In the genomic region with DNA sequence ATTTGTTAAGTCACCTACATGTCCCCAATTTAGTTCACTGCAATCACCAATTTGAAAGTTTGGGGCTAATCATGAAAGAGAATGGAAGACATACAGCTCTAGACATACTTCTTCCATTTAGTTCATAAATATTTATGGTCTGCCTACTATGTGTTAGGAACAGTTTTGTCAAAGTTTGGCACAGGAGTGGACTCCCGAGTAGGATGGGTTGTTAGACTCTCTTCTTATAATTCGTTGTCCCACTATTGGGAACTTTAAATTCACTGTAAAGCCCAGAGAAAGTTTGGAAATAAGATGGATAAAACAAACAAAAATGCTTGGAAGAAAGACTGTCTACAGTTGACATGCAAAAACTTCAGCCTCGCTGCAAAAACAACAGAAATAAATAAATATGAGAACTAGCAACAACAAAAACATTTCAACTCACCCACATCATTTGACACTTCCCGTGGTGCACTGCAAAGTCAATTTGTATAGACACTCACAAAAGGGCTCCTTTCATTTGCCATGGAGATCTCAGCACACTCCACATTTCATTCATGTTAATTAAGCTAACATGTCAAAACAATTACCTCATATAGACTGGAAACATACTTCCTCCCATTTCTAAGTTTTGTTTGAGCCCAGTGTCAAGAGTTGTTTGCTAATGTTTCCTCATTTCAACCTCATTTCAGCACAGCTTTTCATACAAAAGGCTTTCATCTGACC, we compare ENCODE assay signal across 27 mouse cellular contexts.
DNase-seq lines count a peak whose midpoint lies in the region; ATAC-seq and TF ChIP-seq lines count a peak whose summit lies in the region.
"Had no signal": no experiment of that assay in that cellular context is flagged by ENCODE, and none has a peak within 500 bp of the region (broad histone marks: within the 10 kb centered on the region; RNA-seq: fewer than 3 reads in every experiment).

No protein-coding gene starts in this region.

- H3K27ac ChIP-seq in forebrain, embryonic 16.5 days (ENCODE audit: low read length), result no peak overlapping the region
- no peak overlapping the region for H3K27ac ChIP-seq in forebrain, embryonic 11.5 days (ENCODE audit: low read depth, low read length)
- H3K27ac ChIP-seq in lung, embryonic 16.5 days (ENCODE audit: low read length), result no peak overlapping the region
- H3K27ac ChIP-seq in heart, adult 2 months, result no peak overlapping the region
- H3K27ac ChIP-seq: embryonic facial prominence, embryonic 12.5 days; embryonic facial prominence, embryonic 15.5 days; forebrain, embryonic 15.5 days; heart, embryonic 10.5 days; heart, embryonic 13.5 days; hindbrain, embryonic 14.5 days; hindbrain, postnatal 0 days had no signal

- 0 out of 2 replicates have a peak, but pooled peaks have one; percentile 40 for ATAC-seq in forebrain, embryonic 16.5 days
- ATAC-seq in forebrain, embryonic 11.5 days (replicated peaks; ENCODE audit: low FRiP score), result no peak
- peak; percentile 74 for ATAC-seq in lung, embryonic 16.5 days (ENCODE audit: low read depth)
- ATAC-seq: activated CD4-positive, CD25-positive, alpha-beta regulatory T cell, adult 4 months; CD4-positive, CD25-positive, alpha-beta regulatory T cell, adult 4 months; hindbrain, postnatal 0 days; inflammation-experienced regulatory T-cells, adult 6 months had no signal

- no peak for TF ChIP-seq EP300 in heart, adult 2 months (IDR thresholded peaks at IDR 0.05; ENCODE audit: insufficient read depth, low read depth, low read length)

- TF ChIP-seq POLR2A in brain, embryonic 14.5 days (IDR thresholded peaks at IDR 0.05; ENCODE audit: borderline replicate concordance, extremely low read depth, insufficient read depth, insufficient read length, poor library complexity, severe bottlenecking), result no peak
- no peak for TF ChIP-seq POLR2A in heart, adult 2 months (IDR thresholded peaks at IDR 0.05; ENCODE audit: insufficient read depth, low read depth, low read length)

- intact Hi-C loops in heart, adult 2 months (cut with DNase I), result no loop called here

- TF ChIP-seq CTCF in brain, embryonic 14.5 days (IDR thresholded peaks at IDR 0.05; ENCODE audit: borderline replicate concordance, extremely low read depth, insufficient read depth, insufficient read length), result no peak
- TF ChIP-seq CTCF in heart, adult 2 months (IDR thresholded peaks at IDR 0.05), result no peak

- H3K36me3 ChIP-seq in forebrain, embryonic 16.5 days (ENCODE audit: control insufficient read depth, insufficient read depth), result no peaks in the 10 kb centered on the region
- H3K36me3 ChIP-seq in forebrain, embryonic 11.5 days (ENCODE audit: control insufficient read depth, insufficient read depth, low read length), result no peaks in the 10 kb centered on the region
- no peaks in the 10 kb centered on the region for H3K36me3 ChIP-seq in lung, embryonic 16.5 days (ENCODE audit: control insufficient read depth, insufficient read depth, low read length)
- H3K36me3 ChIP-seq in heart, adult 2 months (ENCODE audit: control insufficient read depth, insufficient read depth, low read length), result no peaks in the 10 kb centered on the region
- H3K36me3 ChIP-seq: embryonic facial prominence, embryonic 12.5 days; embryonic facial prominence, embryonic 15.5 days; forebrain, embryonic 15.5 days; heart, embryonic 10.5 days; heart, embryonic 13.5 days had no signal

- no peaks in the 10 kb centered on the region for H3K4me1 ChIP-seq in forebrain, embryonic 16.5 days (replicated peaks; ENCODE audit: control insufficient read depth, insufficient read depth, low read length)
- H3K4me1 ChIP-seq in forebrain, embryonic 11.5 days (replicated peaks; ENCODE audit: control insufficient read depth, insufficient read depth, low read length), result no peaks in the 10 kb centered on the region
- H3K4me1 ChIP-seq in lung, embryonic 16.5 days (replicated peaks; ENCODE audit: control insufficient read depth, insufficient read depth, low read length), result no peaks in the 10 kb centered on the region
- no peaks in the 10 kb centered on the region for H3K4me1 ChIP-seq in heart, adult 2 months (ENCODE audit: control insufficient read depth, insufficient read depth, low read length)
- H3K4me1 ChIP-seq: embryonic facial prominence, embryonic 12.5 days; embryonic facial prominence, embryonic 15.5 days; forebrain, embryonic 15.5 days; heart, embryonic 10.5 days; heart, embryonic 13.5 days had no signal

- 24% methylated on average over 4 of the region's 4 CpGs for WGBS in forebrain, embryonic 16.5 days
- 68% methylated on average over 4 of the region's 4 CpGs for WGBS in forebrain, embryonic 11.5 days
- 37% methylated on average over 4 of the region's 4 CpGs for WGBS in lung, embryonic 16.5 days
- WGBS in heart, adult 2 months, result 75% methylated on average over 4 of the region's 4 CpGs

- no peaks in the 10 kb centered on the region for H3K27me3 ChIP-seq in forebrain, embryonic 16.5 days (replicated peaks; ENCODE audit: control insufficient read depth, insufficient read depth, low read length)
- no peaks in the 10 kb centered on the region for H3K27me3 ChIP-seq in forebrain, embryonic 11.5 days (ENCODE audit: control insufficient read depth, insufficient read depth, low read length)
- H3K27me3 ChIP-seq in lung, embryonic 16.5 days (ENCODE audit: control insufficient read depth, insufficient read depth, low read depth, low read length), result no peaks in the 10 kb centered on the region; the same call in 1 of the 2 replicates
- no peaks in the 10 kb centered on the region for H3K27me3 ChIP-seq in heart, adult 2 months (ENCODE audit: control insufficient read depth, insufficient read depth, low read length)
- H3K27me3 ChIP-seq: embryonic facial prominence, embryonic 12.5 days; embryonic facial prominence, embryonic 15.5 days; forebrain, embryonic 15.5 days; heart, embryonic 13.5 days had no signal

- no peaks in the 10 kb centered on the region for H3K9me3 ChIP-seq in forebrain, embryonic 16.5 days (ENCODE audit: control insufficient read depth, low read length)
- no peaks in the 10 kb centered on the region for H3K9me3 ChIP-seq in forebrain, embryonic 11.5 days (ENCODE audit: control insufficient read depth, low read length)
- no peaks in the 10 kb centered on the region for H3K9me3 ChIP-seq in lung, embryonic 16.5 days (ENCODE audit: control insufficient read depth, low read length)
- H3K9me3 ChIP-seq: embryonic facial prominence, embryonic 12.5 days; embryonic facial prominence, embryonic 15.5 days; forebrain, embryonic 15.5 days; heart, embryonic 10.5 days; heart, embryonic 13.5 days had no signal

- H3K79me2 ChIP-seq in heart, adult 2 months (replicated peaks; ENCODE audit: control insufficient read depth, insufficient read depth, low read length), result no peaks in the 10 kb centered on the region

- DNase-seq in forebrain, embryonic 11.5 days (ENCODE audit: low spot score), result no peak
- no peak for DNase-seq in lung, postnatal 10 days
- DNase-seq in brain, embryonic 14.5 days (ENCODE audit: low read depth), result peak; percentile 68
- peak; percentile 65 for DNase-seq in retina, embryonic 14.5 days (ENCODE audit: low spot score)
- no peak for DNase-seq in urinary bladder, adult 18-20 months (ENCODE audit: low spot score in 2 of 2)
- DNase-seq in heart, adult 2 months, result no peak
- DNase-seq: adrenal gland, adult 8-10 months; adrenal gland, postnatal 25 days; cerebellum, adult 18-20 months; cerebellum, adult 9-10 months; cerebellum, postnatal 14 days; gastrocnemius, postnatal 25 days; heart, adult 18-20 months; heart, postnatal 14 days; heart, postnatal 4 days had no signal

- no peak overlapping the region for H3K4me2 ChIP-seq in forebrain, embryonic 16.5 days (ENCODE audit: low read length)
- H3K4me2 ChIP-seq in forebrain, embryonic 11.5 days (ENCODE audit: low read depth, low read length, severe bottlenecking), result no peak overlapping the region
- no peak overlapping the region for H3K4me2 ChIP-seq in lung, embryonic 16.5 days (ENCODE audit: low read depth, low read length)
- H3K4me2 ChIP-seq: embryonic facial prominence, embryonic 12.5 days; embryonic facial prominence, embryonic 15.5 days; forebrain, embryonic 15.5 days; heart, embryonic 13.5 days; hindbrain, embryonic 14.5 days had no signal

- no peak overlapping the region for H3K9ac ChIP-seq in forebrain, embryonic 16.5 days (replicated peaks; ENCODE audit: low read depth, low read length)
- H3K9ac ChIP-seq in forebrain, embryonic 11.5 days (ENCODE audit: low read length), result no peak overlapping the region
- H3K9ac ChIP-seq in lung, embryonic 16.5 days (ENCODE audit: low read length), result no peak overlapping the region
- no peak overlapping the region for H3K9ac ChIP-seq in heart, adult 2 months (ENCODE audit: low read depth, low read length)
- H3K9ac ChIP-seq: embryonic facial prominence, embryonic 12.5 days; embryonic facial prominence, embryonic 15.5 days; forebrain, embryonic 15.5 days; heart, embryonic 13.5 days; hindbrain, embryonic 14.5 days had no signal

- no peak overlapping the region for H3K4me3 ChIP-seq in forebrain, embryonic 16.5 days (replicated peaks; ENCODE audit: low read length)
- no peak overlapping the region for H3K4me3 ChIP-seq in forebrain, embryonic 11.5 days (ENCODE audit: low read depth, low read length)
- H3K4me3 ChIP-seq in lung, embryonic 16.5 days (ENCODE audit: low read length), result no peak overlapping the region
- no peak overlapping the region for H3K4me3 ChIP-seq in heart, adult 2 months
- H3K4me3 ChIP-seq: embryonic facial prominence, embryonic 12.5 days; embryonic facial prominence, embryonic 15.5 days; forebrain, embryonic 15.5 days; heart, embryonic 10.5 days; heart, embryonic 13.5 days had no signal

Comparison
In these comparisons a context has a peak if more than half of its experiments do, and no peak if none do; other contexts are left out.
1. DNase-seq: peak in brain, embryonic 14.5 days (single experiment) and retina, embryonic 14.5 days (single experiment); none in forebrain, embryonic 11.5 days (single experiment), lung, postnatal 10 days (single experiment), urinary bladder, adult 18-20 months (0 of 2) and heart, adult 2 months (0 of 2).